Mouse (Mus musculus) frontal cortex, postnatal 14 days (tissue): Measurements from ENCODE around the gene Srebf2.

Experiments used
- DNase-seq, 2 experiments: peaks; one replicate each; pipeline ENCODE4 v3.0.0; 2022; ENCODE audit warnings: low spot score in 2 of 2

Gene Srebf2

DNA sequence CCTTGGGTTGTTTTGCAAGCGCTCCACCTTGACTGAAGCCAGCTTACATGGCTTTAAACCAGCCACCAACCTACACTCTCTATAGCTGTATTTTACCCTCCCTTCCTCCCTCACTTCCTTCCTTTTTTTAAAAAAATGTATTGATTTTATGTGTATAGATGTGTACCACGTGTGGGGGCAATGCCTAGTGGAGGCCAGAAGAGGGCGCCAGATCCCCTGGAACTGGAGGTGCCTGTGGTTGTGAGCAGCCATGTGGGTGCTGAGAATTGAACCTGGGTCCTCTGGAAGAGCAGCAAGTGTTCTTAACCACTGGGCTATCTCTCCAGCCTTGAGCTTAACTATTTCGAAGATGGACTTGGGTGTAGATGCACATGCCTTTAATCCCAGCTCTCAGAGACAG, 35.3 kb downstream of the Srebf2 start:
- DNase-seq = no peak

DNA sequence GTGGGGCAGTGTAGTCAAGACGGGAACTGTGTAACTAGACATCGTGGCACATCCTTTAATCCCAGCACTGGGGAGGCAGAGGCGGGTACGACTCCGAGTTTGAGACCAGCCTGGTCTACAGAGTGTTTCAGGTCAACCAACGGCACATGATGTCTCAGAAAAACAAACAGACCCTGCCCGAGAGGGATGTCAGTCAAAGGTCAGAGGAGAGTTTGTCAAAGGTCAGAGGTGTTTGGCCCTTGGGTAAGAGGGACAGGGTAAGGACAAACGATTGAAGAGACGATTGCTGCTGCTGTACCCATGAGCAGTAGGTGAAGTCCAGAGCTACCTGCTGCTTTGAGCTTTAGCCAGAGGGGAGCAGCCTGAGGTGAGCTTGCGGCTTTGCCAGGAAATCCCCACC, 36.6 kb downstream of the Srebf2 start:
- no peak for DNase-seq

DNA sequence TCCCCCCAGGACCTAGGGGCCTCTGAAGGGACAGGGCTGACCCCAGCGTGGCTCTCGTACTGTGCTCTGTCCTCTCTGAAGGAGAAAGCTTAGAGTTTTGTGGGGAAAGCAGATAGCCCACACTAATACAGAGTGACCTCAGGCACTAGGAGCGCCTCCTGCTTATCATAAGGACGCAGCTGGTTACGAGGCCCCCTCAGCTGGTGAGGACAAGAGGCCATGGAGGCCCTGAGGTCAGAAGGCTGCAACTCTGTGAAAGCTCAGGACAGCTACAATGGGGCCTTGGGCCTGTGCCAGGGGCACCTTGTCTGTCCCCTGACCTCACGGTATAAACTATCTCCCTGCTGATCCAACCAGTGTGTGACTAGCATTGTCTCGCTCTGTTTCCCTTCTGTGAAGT, 37.2 kb downstream of the Srebf2 start:
- DNase-seq = no peak

DNA sequence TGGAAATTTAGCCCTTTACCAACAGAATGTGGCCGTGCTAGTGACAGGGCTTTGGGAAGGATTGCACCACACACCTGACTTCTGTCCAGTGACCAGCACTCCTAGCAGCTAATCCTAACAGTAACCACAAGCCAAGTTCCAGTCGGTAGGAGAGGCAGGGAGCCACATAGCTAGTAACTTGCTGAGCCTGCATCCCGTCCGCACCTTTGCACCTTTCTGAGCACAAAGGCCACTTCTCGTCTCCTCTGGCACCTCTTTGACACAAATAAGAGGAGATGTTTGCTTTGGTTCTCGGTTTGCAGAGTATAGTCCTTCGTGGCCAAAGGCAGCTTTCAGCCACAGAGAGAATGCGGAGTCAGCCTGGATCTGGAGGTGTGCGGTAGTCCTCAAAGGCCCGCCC, 37.7 kb downstream of the Srebf2 start:
- no peak for DNase-seq

DNA sequence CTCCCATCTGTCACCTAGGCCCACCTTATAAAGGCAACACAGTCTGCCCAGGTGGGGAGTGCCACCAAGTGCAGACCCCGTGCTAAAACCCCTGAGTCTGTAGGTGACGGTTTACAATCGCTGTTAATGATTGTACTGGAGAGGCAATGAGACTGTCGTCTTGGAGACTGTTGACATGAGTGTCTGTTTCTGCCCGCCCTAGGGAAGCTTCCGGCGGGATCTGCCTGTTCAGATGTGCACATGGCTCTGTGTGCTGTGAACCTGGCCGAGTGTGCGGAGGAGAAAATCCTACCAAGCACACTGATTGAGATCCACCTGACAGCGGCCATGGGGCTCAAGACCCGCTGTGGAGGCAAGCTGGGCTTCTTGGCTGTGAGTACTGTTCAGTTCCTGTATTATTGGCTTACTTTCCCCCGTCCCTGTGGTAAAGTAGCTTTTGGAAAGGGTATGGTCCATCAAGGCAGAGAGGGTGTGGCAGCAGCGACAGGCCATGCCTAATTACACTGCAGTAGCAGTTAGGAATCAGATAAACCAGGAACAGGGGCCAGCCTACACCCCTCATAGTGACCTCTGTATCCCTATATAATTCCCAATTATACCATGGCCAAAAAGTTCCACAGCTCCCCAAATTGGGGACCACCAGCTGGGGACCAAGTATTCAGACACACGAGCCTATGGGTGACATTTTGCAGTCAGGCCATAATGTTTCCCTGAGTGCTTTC, 38.2 kb downstream of the Srebf2 start:
- no peak for DNase-seq

DNA sequence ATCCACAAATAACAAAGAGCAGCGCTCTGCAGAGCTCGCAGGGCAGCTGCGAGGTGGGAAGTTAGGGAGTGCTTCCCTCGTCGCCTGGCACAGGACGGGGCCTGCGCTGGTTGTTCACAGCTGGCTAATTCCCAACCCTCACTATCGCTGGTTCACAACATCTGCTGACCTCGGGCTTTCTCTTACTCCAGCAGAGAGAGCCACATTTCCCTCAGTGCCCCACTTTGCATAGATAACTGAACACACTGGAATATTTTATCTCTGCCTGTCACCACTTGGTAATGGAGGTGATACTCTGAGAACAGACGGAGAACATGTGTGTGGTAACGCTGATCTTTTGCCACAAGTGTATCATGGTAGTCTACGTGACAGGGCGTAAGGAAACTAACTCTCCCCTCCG, 39.1 kb downstream of the Srebf2 start:
- DNase-seq = no peak

DNA sequence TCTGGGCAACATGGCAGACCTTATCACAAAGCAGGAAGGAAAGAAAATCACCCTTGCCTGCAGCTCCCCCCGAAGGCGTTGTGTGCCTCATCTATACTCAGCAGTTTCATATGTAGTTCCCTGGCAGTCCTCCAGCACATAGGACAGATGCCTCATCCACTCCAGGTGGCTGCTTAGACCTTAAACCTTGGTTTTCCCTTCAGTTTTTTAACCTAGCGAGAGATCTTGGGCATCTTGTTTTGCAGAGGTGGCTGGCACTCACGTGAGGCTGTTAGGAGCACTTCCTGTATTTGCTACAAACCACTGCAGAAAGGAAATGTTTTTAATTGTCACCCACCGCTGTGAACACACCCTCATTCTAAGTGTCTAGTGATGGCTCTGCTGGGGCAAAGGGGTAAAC, 40.0 kb downstream of the Srebf2 start:
- no peak for DNase-seq

DNA sequence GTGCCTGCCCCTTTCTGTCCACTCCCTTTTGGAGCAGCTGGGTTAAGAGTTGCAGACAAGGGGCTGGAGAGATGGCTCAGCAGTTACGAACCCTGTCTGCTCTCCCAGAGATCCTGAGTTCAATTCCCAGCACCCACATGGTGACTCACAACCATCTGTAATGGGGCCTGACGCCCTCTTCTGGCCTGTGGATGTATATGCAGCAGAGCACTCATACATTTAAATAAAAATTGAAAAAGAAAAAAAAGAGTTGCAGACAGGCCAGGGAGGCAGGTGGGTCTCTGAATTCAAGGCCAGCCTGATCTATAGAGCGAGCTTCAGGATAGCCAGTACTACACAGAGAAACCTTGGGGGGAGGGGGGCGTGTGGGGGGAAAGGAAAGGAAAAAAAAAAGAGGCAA, 40.4 kb downstream of the Srebf2 start:
- no peak for DNase-seq

DNA sequence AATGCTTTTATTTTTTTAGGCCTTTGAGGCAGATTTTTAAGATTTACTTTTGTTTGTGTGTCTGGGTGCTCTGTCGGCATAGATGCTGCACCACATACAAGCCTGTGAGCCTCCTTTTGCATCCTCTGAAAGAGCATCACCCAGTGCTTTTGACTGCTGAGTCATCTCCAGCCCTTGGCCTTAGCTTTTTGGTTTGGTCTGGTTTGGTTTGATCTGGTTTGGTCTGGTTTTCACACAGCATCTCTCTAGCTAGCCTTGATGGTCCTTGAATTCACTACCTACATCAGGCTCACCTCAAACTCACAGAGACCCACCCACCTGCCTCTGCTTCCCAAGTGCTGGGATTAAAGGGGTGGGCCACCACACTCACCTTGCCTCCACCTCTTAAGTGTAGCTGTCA, 40.9 kb downstream of the Srebf2 start:
- DNase-seq = no peak

DNA sequence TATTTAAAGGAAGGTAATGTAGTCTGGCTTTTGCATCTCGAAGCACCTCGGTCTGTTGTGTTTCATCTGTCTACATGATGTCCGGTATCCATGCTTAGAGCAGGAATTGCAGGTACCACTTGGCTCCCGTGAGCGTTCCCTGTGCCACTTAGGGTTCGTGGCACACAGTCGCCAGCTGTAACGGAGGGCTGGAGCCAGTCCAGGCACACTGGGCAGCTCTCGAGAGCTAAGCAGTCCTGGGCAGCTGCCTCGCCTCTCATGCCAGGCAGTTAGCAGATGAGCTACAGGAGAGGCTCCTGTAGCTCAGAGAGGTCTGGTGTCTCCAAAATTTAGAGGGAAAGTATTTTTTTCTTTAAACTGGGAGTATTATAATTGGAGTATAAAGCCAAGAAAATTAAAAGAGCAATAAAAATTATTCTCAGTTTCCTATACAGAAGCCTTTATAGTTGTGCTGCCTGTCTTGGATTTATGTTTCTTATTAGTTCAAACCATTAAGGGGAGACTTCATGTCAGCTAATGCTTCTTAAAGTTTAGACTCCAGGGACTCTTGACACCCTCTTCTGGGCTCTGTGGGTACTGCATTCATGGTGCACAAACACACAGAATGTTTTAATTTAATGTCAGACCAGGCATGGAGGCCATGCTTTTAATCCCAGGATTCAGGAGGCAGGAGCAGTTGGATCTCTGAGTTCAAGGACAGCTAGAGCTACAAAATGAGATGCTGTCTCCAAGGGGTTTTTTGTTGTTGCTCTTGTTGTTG, 41.7 kb downstream of the Srebf2 start:
- no peak for DNase-seq

DNA sequence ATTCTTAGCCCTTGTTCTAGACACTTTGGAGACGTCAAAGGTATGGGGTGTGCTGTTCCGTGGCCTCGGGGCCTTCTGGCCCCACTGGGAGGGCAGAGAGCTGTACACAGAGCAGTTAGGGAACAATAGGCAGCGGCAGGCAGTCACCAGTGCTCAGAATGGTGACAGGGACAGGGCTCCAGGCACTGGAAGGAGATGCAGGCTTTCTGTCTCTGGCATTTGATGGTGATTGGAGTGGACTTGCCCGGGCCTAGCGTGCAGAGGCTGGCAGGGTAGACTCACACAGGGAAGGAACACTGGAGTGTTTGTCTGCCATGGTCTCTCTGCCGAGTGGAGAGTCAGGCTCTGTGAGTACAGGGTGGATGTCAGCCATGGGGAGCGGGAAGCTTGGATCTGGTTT, 45.6 kb downstream of the Srebf2 start:
- no peak for DNase-seq

DNA sequence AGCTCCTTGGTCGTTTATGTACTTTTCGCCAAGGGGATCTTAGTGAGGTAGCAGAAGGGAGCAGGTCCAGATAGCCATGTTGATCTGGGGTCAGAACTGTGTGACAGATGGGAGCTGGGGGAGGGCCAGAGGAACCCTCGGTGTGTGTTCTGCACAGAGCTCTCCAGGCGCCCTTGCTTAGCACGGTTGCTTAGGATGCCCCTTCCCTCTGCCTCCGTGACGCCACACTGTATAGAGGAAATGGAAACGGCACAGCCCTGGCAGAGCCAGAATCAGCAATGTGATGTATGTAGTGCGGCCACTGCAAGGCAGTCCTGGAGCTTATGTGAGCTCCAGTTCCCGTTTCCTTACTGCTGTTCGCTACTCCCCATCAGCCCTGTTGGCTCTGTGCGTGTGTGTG, 49.3 kb downstream of the Srebf2 start:
- no peak for DNase-seq

DNA sequence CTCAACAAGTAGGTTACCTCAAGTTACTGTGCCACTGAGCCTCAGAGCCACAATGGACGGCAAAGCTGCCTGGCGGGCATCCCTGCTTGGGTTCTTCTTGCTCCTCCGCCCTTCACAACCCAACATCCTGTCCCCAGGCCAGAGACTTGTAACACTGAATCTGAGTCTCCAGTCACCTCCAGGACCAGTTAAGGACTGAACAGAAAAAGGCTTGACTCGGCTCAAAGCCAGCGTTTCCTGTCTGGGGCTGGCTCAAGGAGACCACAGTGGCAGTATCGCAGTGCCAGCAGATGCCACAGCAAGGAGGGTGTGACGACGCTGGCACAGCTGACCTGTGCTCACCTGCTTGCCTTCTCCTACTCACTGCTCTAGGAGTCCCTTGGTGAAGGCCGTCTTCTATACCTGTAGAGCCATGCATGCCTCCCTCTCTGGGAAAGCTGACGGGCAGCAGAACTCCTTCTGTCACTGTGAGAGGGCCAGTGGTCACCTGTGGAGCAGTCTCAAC, 50.3 kb downstream of the Srebf2 start:
- no peak for DNase-seq

DNA sequence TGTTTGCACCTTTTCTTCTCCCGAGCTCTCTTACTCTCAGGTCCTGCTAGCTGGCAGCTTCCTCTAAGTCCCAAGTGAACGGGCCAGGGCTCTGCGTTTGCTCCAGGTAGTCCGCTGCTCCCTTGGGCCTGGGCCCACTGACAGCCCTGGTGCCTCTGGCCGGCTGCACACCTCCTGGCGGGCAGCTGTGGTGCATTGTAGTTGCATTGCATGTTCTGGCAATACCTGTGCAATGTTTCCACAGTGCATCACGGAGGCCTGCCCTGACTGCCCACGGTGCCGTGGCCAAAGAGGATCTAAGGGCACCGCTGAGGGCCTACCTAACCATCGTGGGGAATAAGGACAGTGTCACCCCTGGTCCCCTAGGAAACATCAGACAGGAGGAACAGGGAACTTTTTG, 51.0 kb downstream of the Srebf2 start:
- DNase-seq = no peak

DNA sequence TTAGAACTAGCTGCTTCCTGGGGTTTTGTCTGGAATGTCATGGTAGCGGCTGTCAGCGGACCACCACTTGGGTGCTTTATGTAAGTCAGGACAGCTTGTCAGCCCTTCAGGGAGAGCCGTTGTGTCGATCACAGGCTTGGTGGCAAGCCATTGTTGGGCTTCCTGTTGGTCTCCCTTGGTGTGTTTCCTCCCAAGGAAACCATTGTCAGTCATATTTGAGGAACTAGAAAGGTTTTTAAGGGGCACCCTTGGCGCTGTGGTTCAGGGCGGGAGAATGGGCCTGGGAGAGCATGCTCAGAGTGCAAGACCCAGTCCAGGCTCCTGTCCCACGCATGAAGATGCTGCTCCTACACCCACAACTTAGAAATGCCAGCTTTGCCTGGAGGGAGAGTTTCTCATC, 51.4 kb downstream of the Srebf2 start:
- no peak for DNase-seq

DNA sequence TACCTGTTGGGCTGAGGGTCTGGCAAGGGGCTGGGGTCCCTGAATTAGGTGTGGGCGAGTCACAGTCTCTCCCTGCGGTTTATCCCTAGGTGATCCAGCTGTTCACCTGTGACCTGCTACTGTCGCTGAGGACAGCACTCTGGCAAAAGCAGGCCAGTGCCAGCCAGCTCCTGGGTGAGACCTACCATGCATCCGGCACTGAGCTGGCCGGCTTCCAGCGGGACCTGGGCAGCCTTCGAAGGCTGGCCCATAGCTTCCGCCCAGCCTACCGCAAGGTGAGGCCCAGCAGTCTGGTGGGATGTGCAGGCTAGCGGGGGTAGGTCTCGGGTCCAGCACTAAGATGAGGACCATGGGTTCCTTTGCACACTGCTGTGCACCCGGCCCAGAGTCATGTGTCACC, 52.6 kb downstream of the Srebf2 start:
- no peak for DNase-seq

DNA sequence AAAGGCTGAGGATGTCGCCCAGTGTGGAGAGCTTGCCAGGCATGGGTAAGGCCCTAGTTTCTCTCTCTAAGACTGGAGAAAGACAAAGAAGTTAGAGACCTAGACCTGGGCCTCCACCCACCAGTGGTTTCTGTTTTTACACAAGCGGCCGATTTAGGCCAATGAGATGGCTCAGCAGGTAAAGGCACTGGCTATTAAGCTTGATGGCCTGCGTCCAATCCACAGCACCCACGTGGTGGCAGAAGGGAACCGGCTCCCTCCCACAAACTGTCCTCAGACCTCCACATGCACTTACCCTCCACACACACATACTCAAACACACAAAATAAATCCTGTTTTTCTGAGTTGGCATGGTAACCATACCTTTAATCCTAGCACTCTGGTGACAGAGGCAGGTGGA, 55.1 kb downstream of the Srebf2 start:
- no peak for DNase-seq

DNA sequence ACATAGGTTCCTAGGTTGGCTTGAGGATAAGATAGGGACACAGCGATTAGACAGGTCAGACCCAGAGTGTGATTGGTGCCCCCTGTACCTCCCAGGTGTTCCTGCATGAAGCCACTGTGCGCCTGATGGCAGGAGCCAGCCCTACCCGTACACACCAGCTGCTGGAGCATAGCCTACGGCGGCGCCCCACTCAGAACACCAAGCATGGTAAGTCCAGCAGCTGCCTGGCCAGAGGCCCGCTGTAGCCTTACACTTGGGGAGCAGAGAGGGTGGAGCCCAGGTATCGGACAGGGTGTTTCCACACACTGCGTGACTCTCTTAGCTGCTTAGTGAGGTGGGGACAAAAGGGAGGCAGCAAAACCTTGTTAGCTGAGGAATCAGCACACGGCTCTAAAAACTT, 56.1 kb downstream of the Srebf2 start:
- no peak for DNase-seq

DNA sequence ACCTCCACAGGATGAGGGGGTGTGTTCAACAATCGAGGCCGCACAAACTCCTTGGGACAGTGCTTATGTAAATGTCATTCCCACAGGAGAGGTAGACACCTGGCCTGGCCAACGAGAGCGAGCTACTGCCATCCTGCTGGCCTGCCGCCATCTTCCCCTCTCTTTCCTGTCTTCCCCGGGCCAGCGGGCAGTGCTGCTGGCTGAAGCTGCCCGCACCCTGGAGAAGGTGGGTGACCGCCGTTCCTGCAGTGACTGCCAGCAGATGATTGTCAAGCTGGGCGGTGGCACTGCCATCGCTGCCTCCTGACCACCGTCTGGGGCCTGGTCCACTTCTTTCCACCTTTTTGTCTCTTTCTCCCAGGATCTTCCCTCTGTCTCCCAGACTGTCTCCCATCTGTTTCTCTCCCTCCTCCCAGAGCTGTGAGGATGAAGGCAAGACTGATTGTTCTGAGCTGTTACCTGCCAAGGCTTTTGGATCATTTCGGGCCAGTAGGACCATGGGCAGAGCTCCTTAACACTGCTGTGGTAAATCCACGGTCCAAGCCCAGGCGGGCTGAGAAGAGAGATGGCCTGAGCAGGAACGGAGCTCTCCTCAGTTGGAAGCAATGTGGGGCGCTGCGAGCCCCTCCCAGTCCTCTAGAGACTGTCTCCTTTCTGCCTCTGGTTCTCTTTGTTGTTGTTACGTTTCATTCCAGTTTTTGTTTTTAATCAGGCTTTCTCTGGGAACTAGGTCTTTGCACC, 56.8 kb downstream of the Srebf2 start:
- no peak for DNase-seq

DNA sequence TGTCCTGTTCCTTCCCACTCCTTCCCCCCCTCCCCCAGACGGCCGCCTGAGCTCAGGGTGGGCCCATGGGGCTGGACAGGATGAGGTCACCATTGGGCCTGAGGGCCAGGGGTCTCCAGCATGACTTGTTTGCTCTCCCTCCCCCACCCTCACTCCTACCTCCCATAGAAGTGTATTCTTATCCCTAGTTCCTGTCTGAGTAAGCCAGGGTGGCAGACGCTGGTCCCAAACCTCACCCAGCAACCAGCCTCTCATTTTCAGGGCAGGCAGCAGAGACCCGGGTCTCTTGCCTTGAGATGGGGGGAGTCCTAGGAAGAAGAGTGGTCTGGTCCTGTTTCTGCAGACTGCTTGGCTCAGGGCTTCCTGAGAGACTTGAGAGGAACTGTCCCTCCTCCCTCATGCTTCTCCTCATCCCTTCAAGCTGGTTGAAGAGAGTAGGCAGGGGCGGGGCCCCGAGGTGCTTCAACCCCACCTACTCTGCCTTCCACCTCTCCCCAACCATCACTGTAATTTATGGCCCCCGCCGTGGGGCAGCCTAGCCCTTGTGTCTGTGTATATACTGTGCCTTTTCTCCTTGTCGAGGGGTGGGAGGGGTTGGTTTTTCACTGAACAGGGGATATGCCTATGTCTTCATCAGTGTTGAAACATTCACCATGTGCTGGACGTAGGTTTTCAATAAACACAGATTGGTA, 57.8 kb downstream of the Srebf2 start:
- no peak for DNase-seq

DNA sequence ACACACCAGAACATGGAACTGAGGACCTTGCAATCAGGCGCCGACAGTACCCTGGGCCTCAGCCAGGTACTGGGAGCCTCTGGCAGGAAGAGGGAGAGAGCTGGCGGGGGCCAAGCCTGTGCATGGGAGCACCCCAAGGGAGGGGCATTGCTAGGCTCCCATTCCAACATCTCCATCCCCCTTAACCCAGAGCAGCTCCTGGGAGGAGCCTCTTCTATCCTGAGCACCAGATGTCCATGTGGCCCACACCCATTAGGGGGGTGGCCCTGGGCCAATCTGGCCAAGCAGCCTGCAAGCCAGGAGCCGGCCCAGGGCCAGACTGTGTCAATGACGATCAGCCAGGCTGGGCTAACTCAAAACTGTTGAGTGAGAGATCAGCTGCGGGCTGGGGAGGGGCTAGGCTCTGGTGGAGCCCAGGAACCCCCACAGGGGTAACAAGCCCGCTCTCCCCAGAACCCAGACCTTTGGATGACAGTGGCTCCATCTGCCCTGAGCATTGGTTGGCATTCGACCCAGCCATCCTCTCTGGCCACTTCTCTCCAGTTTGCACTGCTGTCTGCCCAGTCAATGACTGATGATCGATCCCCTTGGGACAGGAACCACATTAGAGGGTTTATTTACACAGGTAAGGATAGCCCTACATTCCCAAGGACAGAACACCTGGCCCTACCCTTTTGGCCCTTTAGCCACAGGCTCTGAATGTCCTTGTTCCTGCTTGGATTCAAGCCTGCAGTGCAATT, 59.6 kb downstream of the Srebf2 start:
- DNase-seq = no peak

DNA sequence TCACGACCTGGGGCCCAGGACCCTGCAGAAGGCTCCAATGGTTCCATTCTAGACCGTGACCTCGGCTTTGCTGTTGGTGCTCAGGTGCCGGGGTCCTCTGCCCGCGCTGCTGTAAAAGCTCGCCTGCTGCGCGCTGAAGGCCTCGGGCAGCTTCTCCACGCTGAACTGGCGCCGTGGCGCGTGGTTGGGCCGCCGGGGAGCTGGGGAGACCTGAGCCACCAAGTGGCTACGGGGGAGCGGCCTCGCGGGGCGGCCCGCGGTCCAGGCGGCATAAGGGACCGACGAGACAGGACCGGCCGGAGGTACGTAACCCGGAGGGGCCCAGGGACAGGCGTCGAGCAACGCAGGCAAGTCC, 60.1 kb downstream of the Srebf2 start:
- no peak for DNase-seq
